Mouse (Mus musculus): ENCODE measurements around the gene Slc25a26. TPM values are rescaled to one million over a fixed set of nuclear protein-coding genes. Genes with fewer than 3 reads are reported as not detected.

Gene Slc25a26
- polyA plus RNA-seq (2012), result 5.1 TPM in 2 replicates

GRCm38 (mm10) chr6:94499897-94500623, at the start of gene Slc25a26:
TSS of gene Slc25a26 (plus strand) at chr6:94500331.
- no peak for TF ChIP-seq GATA1 (IDR thresholded peaks at IDR 0.05; ENCODE audit: low read length)

GRCm38 (mm10) chr6:94464037-94464891, 35.9 kb upstream of the Slc25a26 start:
- no peak for TF ChIP-seq GATA1 (IDR thresholded peaks at IDR 0.05; ENCODE audit: low read length)

- no peak for TF ChIP-seq GATA1 (IDR thresholded peaks at IDR 0.05; ENCODE audit: low read length)
Observed at GRCm38 (mm10) chr6:94466508-94467205, 33.5 kb upstream of the Slc25a26 start.

- no peak for TF ChIP-seq GATA1 (IDR thresholded peaks at IDR 0.05; ENCODE audit: low read length)
Observed at GRCm38 (mm10) chr6:94492739-94493138, 7.4 kb upstream of the Slc25a26 start.

GRCm38 (mm10) chr6:94503963-94504362, 3.8 kb downstream of the Slc25a26 start:
- TF ChIP-seq GATA1 (IDR thresholded peaks at IDR 0.05; ENCODE audit: low read length), result no peak

- TF ChIP-seq GATA1 (IDR thresholded peaks at IDR 0.05; ENCODE audit: low read length), result no peak
Observed at GRCm38 (mm10) chr6:94507921-94508320, 7.8 kb downstream of the Slc25a26 start.

- TF ChIP-seq GATA1 (IDR thresholded peaks at IDR 0.05; ENCODE audit: low read length), result no peak
Observed at GRCm38 (mm10) chr6:94508807-94509206, 8.7 kb downstream of the Slc25a26 start.

GRCm38 (mm10) chr6:94509220-94509619, 9.1 kb downstream of the Slc25a26 start:
- no peak for TF ChIP-seq GATA1 (IDR thresholded peaks at IDR 0.05; ENCODE audit: low read length)

- no peak for TF ChIP-seq GATA1 (IDR thresholded peaks at IDR 0.05; ENCODE audit: low read length)
Observed at GRCm38 (mm10) chr6:94518171-94518570, 18.0 kb downstream of the Slc25a26 start.

GRCm38 (mm10) chr6:94524335-94524734, 24.2 kb downstream of the Slc25a26 start:
- TF ChIP-seq GATA1 (IDR thresholded peaks at IDR 0.05; ENCODE audit: low read length), result no peak

GRCm38 (mm10) chr6:94530756-94531155, 30.6 kb downstream of the Slc25a26 start:
- TF ChIP-seq GATA1 (IDR thresholded peaks at IDR 0.05; ENCODE audit: low read length), result no peak

GRCm38 (mm10) chr6:94532086-94532485, 32.0 kb downstream of the Slc25a26 start:
- no peak for TF ChIP-seq GATA1 (IDR thresholded peaks at IDR 0.05; ENCODE audit: low read length)

GRCm38 (mm10) chr6:94536478-94536877, 36.3 kb downstream of the Slc25a26 start:
- no peak for TF ChIP-seq GATA1 (IDR thresholded peaks at IDR 0.05; ENCODE audit: low read length)

- TF ChIP-seq GATA1 (IDR thresholded peaks at IDR 0.05; ENCODE audit: low read length), result no peak
Observed at GRCm38 (mm10) chr6:94537652-94538051, 37.5 kb downstream of the Slc25a26 start.

- TF ChIP-seq GATA1 (IDR thresholded peaks at IDR 0.05; ENCODE audit: low read length), result no peak
Observed at GRCm38 (mm10) chr6:94540090-94540489, 40.0 kb downstream of the Slc25a26 start.

- TF ChIP-seq GATA1 (IDR thresholded peaks at IDR 0.05; ENCODE audit: low read length), result no peak
Observed at GRCm38 (mm10) chr6:94540615-94541014, 40.5 kb downstream of the Slc25a26 start.
